Mouse (Mus musculus) gastrocnemius, postnatal 10 days (tissue): Measurements from ENCODE around the gene Tbcc. TPM values are rescaled to one million over a fixed set of nuclear protein-coding genes. Genes with fewer than 3 reads are reported as not detected.
A peak's percentile ranks its signal among the peaks of the same experiment; 100 is the strongest.

Experiments used
- DNase-seq: peaks from one replicate; pipeline ENCODE4 v3.0.0; 2021; ENCODE audit warnings: mixed read lengths
- total RNA-seq, 2 experiments: library from RNA; stranded (reverse); gene quantifications; 2 replicates each; pipeline ENCODE4 v1.2.3; 2021

The Tbcc gene
- total RNA-seq, 2 experiments from 2014 or later, result 15.4 to 17.7 TPM

DNA sequence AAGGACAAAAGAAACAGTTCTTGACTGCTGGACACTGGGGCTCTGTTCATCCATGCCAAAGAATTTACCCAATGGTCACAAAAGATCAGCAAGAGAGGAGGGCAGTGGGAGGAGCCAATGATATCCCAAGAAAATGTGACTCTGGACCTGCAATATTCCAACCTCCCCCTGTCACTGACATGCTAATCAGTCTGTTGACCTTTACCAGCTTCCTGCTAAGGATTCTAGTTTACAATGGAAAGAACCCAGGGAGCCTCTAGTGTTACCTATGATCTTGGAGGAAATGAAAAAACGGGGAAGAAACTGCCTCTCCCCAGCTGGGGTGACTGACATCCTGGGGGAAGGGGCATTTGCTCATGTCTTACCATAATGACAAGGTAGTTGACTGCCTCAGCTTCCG, 10.5 kb downstream of the Tbcc start:
- DNase-seq, result no peak

DNA sequence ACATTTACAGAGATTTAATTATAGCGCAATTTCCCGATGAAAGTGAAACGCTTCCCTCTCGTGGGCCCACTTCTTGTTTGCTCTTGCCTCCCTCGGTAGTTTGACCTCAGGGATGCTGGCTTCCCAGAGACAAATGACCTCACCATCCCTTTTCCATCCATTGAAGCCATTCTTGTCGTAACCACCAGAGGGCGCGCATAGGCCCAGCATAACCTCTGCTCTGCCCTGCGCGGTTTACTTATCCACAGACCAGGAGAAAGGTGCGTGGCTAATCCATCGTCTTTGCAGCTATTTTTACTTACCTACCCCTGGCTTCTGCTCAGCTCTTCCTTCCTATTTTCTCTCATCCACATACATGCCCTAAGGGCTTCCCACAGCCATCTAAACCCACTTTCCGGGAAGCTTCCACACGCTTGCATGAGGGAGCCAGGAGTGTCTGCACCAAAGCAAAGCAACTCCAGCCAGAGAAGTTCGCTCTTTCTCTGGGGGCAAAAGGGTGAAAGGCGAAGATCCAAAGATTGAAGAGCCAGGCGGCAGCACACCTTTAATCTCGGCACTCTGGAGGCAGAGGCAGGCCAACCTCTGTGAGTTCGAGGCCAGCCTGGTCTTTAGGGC, 13.5 kb downstream of the Tbcc start:
- DNase-seq, result peak; percentile 78

- DNase-seq, result no peak
Measured at GRCm38 (mm10) chr17:46910186-46910585, 19.7 kb downstream of the Tbcc start, which contains the start of gene Prph2. TSS of gene Prph2 (plus strand) at chr17:46910459.

GRCm38 (mm10) chr17:46912331-46912730, 21.8 kb downstream of the Tbcc start:
- no peak for DNase-seq

DNA sequence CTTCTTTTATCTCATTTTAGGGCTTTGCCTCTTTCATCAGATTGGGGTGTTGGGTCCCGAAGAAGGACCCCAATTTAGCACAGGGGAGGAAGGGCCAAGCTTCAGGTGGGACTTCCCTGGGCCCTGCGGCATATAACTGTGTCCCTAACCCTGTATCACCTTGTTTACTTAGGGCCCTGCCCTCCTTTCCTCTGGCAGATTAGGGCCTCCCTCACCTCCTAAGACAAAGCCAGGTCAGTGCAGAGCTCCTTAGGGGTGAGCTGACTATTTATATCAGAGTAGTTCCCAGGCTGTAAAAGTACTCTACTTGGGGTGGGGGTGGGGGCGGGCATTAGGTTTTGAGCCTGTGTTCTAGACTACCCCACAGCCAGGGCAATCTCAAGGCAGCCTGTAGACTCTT, 24.6 kb downstream of the Tbcc start:
- DNase-seq, result no peak

- no peak for DNase-seq
Measured at GRCm38 (mm10) chr17:46918951-46919350, 28.5 kb downstream of the Tbcc start.

DNA sequence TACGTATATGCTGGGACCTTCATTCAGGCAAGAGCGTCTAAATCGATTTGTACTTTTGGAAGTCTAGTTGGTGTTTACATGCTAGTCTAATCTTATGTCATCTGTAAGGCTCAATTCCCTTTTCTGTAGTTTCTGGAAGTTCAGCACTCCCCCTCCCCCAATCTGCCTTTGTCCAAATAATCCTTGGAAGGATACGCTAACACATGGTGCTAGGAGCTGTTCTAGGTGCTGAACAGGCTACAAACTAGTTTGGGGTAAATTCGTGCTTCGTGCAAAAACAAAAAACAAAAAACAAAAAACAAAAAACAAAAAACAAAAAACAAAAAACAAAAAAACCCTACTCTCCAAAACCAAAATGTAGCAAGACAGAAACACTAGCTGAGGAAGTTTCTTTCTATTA, 30.4 kb downstream of the Tbcc start:
- no peak for DNase-seq

- no peak for DNase-seq
Measured at GRCm38 (mm10) chr17:46926192-46926591, 35.7 kb downstream of the Tbcc start.

GRCm38 (mm10) chr17:46926941-46927340, 36.5 kb downstream of the Tbcc start:
- DNase-seq, result no peak

- DNase-seq, result no peak
Measured at GRCm38 (mm10) chr17:46927781-46928180, 37.3 kb downstream of the Tbcc start.

- no peak for DNase-seq
Measured at GRCm38 (mm10) chr17:46929277-46929676, 38.8 kb downstream of the Tbcc start.

- DNase-seq, result no peak
Measured at GRCm38 (mm10) chr17:46929897-46930296, 39.4 kb downstream of the Tbcc start.

DNA sequence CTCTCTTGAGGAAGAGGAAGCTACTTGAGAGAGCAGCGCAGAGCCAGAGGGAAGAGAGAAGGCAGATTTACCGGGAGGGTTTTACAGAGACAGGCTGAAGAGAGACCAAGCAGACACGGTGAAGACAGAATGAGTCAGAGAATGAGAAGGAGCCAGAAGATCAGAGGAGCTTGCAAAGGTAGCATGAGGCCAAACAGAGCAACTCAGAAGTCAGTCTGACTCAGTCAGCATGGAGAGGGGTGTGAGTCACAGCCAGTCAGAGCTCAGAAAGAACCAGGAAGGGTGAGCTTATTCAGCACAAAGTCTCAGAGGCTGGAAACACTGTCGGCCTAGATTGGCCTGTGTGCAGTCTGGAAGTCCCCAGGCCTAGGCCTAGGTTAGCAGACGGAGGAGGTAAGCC, 42.5 kb downstream of the Tbcc start:
- no peak for DNase-seq

DNA sequence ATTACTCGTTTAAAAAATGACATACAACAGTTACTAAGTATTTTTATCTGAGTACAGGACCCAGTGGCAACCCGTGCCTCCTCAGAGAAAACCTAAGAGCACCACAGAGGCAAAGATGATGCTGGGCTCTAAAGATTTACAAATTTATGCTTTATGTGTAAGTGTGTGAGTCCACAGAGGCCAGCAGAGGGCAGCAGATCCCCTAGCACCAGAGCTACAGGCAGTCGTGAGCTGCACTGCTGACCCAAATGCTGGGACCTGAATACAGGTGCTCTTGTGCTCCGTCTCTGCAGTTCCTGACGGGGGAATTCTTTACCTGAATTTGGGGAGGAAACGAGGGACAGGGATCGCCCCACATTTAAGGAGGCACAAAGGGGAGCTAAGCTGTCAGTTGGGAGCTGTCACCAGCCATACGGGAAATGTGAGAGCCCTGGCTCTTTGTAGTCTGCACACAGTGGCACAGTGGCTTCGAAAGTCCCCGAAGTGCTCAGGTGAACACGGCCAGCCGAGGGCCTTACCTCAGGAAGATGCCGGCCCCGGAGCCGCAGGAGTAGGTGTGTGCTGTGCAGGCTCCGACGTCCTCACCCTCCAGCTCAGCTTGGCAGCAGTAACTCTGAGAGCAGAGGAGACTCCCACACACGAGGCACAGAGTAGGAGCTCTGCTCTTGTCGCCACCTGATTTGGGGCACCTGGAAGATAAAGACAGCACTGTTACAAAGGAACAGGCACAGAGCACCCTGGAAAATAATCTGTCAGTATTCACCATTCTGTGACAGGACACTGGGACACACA, 43.3 kb downstream of the Tbcc start:
- DNase-seq, result peak; percentile 57

- DNase-seq, result no peak
Measured at GRCm38 (mm10) chr17:46940461-46940860, 50.0 kb downstream of the Tbcc start.

Other genes starting within 250 kb of the Tbcc start
- gene Klc4, start 244.7 kb upstream of the Tbcc start, total RNA-seq, result 10 to 100 TPM; 18.7 to 19.5 TPM
- 100 to 1,000 TPM; 101 to 117 TPM for gene Mrpl2, start 244.5 kb upstream of the Tbcc start, total RNA-seq
- gene Cul7, start 240.3 kb upstream of the Tbcc start, total RNA-seq, result 10 to 100 TPM; 39.8 to 50.5 TPM
- gene Rrp36, start 216.3 kb upstream of the Tbcc start, total RNA-seq, result 10 to 100 TPM; 12.8 to 18.2 TPM
- gene Mea1, start 211.9 kb upstream of the Tbcc start, total RNA-seq, result 10 to 100 TPM; 70.0 to 81.0 TPM
- 100 to 1,000 TPM; 183 to 187 TPM for gene Klhdc3, start 209.8 kb upstream of the Tbcc start, total RNA-seq
- 10 to 100 TPM; 37.0 to 40.6 TPM for gene Ppp2r5d, start 185.6 kb upstream of the Tbcc start, total RNA-seq
- gene Pex6, start 179.2 kb upstream of the Tbcc start, total RNA-seq, result 10 to 100 TPM; 10.7 to 13.3 TPM
- gene Gnmt, start 161.5 kb upstream of the Tbcc start, total RNA-seq, result under 1 TPM; 0.38 to 0.68 TPM
- 10 to 100 TPM; 18.8 to 20.5 TPM for gene Cnpy3, start 138.5 kb upstream of the Tbcc start, total RNA-seq
- gene Ptcra, start 127.0 kb upstream of the Tbcc start, total RNA-seq, result under 1 TPM in 1 of 2 experiments, not detected in 1; 0.19 TPM
- gene 2310039H08Rik, start 118.0 kb upstream of the Tbcc start, total RNA-seq, result 10 to 100 TPM; 45.1 to 47.5 TPM
- 10 to 100 TPM; 59.4 to 70.8 TPM for gene Rpl7l1, start 108.0 kb upstream of the Tbcc start, total RNA-seq
- 10 to 100 TPM in 1 of 2 experiments, 1 to 10 TPM in 1; 8.7 to 15.1 TPM for gene Bicral, start 32.2 kb upstream of the Tbcc start, total RNA-seq
- gene Prph2, start 19.8 kb downstream of the Tbcc start, total RNA-seq, result not detected
- gene Ubr2, start 119.9 kb downstream of the Tbcc start, total RNA-seq, result 10 to 100 TPM; 31.3 to 36.7 TPM